Mouse (Mus musculus) kidney, adult 2 months (tissue): Measurements from ENCODE around the gene Rag2. TPM values are rescaled to one million over a fixed set of nuclear protein-coding genes. Genes with fewer than 3 reads are reported as not detected.

Experiments used
- DNase-seq: peaks from one replicate; pipeline ENCODE4 v3.0.0; 2021
- H3K27ac ChIP-seq: fragments of 200-500 bp; 2 replicates; pipeline ENCODE4 v1.5.1; 2012; ENCODE audit warnings: low read depth, low read length, control low read depth, inconsistent platforms; ENCODE audit not compliant: insufficient read depth
- H3K27me3 ChIP-seq: fragments of 200-500 bp; replicated peaks from 2 replicates; pipeline ENCODE4 v1.6.1; 2012; ENCODE audit warnings: mild to moderate bottlenecking, moderate library complexity, low read length, inconsistent platforms; ENCODE audit not compliant: control insufficient read depth, insufficient read depth
- H3K36me3 ChIP-seq: fragments of 200-500 bp; 2 replicates; pipeline ENCODE4 v1.6.1; 2012; ENCODE audit warnings: mild to moderate bottlenecking, moderate library complexity, low read length, inconsistent platforms; ENCODE audit not compliant: control insufficient read depth, insufficient read depth
- H3K4me1 ChIP-seq: fragments of 200-500 bp; 2 replicates; pipeline ENCODE4 v1.6.1; 2011; ENCODE audit warnings: low read length; ENCODE audit not compliant: control insufficient read depth, insufficient read depth
- H3K4me3 ChIP-seq: fragments of 200-500 bp; 2 replicates; pipeline ENCODE4 v1.5.1; 2011; ENCODE audit warnings: mild to moderate bottlenecking, low read depth, low read length, control low read depth; ENCODE audit not compliant: insufficient read depth
- CTCF ChIP-seq: fragments of 200-500 bp; conservative IDR thresholded peaks from 2 replicates; pipeline ENCODE4 v1.5.1; 2011; ENCODE audit warnings: low read depth, mild to moderate bottlenecking, control low read depth, low read length, moderate library complexity, mixed read lengths; ENCODE audit not compliant: insufficient read depth, insufficient read length
- POLR2A ChIP-seq: fragments of 200-500 bp; IDR thresholded peaks from one replicate; pipeline ENCODE4 v1.6.1; 2011; ENCODE audit warnings: low read depth, low read length, control low read depth
- WGBS: fragments of 180-500 bp; shearing (Covaris S2); methylation state at CpG from one replicate; pipeline ENCODE4 v1.1.7; 2018; 5-methylcytosine and 5-hydroxymethylcytosine counted together
- polyA plus RNA-seq: library from polyadenylated mRNA; depleted of rRNA; stranded (reverse); fragments of >200 nt; gene quantifications from 2 replicates; pipeline ENCODE4 v1.2.3, GENCODE M21; 2012; rRNA removed

The Rag2 gene
- polyA plus RNA-seq, 1 experiment, result not detected

DNA sequence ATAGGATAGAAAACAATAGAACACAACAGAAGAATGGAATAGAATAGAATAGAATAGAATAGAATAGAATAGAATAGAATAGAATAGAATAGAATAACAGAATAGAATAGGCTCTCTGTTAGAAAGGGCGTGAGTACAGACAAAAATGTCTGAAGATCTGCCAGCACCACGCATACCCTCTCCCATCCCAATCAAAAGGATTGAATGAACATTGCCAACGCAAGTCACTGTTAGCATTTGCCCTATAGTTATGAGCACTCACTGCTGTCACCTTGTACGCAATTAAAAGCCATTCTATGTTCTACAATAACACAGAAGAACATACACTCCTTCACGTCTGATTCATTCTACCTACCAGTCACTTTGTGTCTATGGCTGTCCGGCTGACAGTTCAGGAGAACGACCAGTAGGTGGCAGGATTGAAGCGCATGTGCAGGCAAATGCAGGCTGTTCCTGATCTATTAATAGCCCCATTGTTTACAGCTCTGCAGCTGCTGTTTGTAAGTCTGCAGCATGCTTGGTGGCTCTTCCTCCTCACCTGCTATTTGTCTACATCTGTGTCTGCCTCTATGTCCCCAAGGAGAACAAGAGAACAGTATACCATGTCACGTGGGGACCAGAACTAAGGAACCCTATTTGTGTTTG is 40.7 kb downstream of the Rag2 start:
- Histone ChIP-seq H3K27me3 (no peaks in the 10 kb centered on the region), H3K4me1 (no peaks in the 10 kb centered on the region), H3K27ac (no peak overlapping the region), H3K4me3 (no peak overlapping the region), H3K36me3 (no peaks in the 10 kb centered on the region)
- peak; percentile 85 for DNase-seq
- 25% methylated on average over 9 of the region's 9 CpGs for WGBS
- TF ChIP-seq POLR2A (no peak), CTCF (peak; percentile 96)

DNA sequence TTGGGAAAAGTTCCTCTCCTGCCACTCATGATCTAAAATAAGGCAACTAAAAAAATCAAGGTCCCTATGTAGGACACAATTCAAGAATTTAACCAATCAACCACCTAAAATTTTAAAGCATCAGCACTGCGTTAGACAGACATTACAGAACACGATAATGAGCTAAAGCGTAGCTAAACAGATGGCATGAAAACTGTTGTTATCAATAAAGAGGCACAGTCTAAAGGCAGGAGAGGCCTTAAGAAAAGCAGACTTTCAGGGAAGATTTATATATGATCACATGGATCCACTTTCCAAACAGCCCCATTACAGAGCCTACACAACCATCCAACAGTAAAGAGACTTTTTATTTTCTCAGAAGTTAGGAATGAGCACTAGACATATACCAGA is 41.2 kb downstream of the Rag2 start:
- no peaks in the 10 kb centered on the region for H3K4me1 ChIP-seq
- H3K27ac ChIP-seq, result no peak overlapping the region
- DNase-seq, result no peak
- H3K4me3 ChIP-seq, result no peak overlapping the region
- TF ChIP-seq POLR2A, result no peak
- no peak for TF ChIP-seq CTCF
- WGBS, result 88% methylated on average over 3 of the region's 3 CpGs
- no peaks in the 10 kb centered on the region for H3K36me3 ChIP-seq
- no peaks in the 10 kb centered on the region for H3K27me3 ChIP-seq

DNA sequence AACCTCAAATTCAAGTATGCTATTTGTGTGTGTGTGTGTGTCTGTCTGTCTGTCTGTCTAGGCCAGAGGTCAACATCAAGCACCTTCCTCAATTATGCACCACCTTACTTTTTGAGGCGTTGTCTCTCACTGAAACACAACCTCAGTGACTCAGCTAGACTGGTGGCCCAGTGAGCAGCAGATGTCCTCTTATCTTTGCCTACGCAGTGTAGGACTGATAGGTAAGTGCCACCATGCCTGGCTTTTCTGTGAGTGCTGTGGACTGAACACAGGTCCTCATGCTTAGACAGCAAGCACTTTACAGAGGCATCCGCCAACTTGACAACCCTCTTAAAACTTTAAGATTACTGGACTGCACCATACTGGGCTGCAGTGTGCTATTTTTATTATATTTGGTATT is 44.2 kb downstream of the Rag2 start:
- H3K27ac ChIP-seq, result no peak overlapping the region
- H3K4me3 ChIP-seq, result no peak overlapping the region
- no peaks in the 10 kb centered on the region for H3K36me3 ChIP-seq
- TF ChIP-seq CTCF (no peak), POLR2A (no peak)
- 95% methylated on average over 3 of the region's 3 CpGs for WGBS
- no peaks in the 10 kb centered on the region for H3K27me3 ChIP-seq
- no peak for DNase-seq
- H3K4me1 ChIP-seq, result no peaks in the 10 kb centered on the region

DNA sequence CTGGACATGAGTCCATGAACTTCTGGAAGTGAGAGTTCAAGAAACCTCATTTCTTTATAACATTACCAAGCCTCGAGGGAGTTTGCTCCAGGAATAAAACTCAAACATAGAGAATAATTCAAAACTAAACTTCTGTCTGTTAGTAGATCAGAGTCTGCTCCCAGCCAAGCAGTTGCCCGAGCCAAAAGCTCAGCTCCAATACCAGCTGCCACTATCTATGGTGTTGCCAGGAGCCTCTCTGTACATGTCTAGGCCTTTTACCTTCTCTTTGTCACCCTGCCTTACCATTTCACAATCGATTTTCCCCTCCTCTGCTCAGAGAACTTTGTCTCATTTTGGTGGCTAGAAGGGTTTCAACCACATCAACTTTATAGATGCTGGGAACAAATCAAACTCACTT is 49.0 kb downstream of the Rag2 start:
- DNase-seq, result no peak
- no peak overlapping the region for H3K27ac ChIP-seq
- no peak overlapping the region for H3K4me3 ChIP-seq
- no peaks in the 10 kb centered on the region for H3K27me3 ChIP-seq
- peaks cover 2% of the 10 kb centered on the region; the same call in 1 of the 2 replicates for H3K4me1 ChIP-seq
- no peak for TF ChIP-seq POLR2A
- no peak for TF ChIP-seq CTCF
- 77% methylated on average over 3 of the region's 3 CpGs for WGBS
- H3K36me3 ChIP-seq, result no peaks in the 10 kb centered on the region

DNA sequence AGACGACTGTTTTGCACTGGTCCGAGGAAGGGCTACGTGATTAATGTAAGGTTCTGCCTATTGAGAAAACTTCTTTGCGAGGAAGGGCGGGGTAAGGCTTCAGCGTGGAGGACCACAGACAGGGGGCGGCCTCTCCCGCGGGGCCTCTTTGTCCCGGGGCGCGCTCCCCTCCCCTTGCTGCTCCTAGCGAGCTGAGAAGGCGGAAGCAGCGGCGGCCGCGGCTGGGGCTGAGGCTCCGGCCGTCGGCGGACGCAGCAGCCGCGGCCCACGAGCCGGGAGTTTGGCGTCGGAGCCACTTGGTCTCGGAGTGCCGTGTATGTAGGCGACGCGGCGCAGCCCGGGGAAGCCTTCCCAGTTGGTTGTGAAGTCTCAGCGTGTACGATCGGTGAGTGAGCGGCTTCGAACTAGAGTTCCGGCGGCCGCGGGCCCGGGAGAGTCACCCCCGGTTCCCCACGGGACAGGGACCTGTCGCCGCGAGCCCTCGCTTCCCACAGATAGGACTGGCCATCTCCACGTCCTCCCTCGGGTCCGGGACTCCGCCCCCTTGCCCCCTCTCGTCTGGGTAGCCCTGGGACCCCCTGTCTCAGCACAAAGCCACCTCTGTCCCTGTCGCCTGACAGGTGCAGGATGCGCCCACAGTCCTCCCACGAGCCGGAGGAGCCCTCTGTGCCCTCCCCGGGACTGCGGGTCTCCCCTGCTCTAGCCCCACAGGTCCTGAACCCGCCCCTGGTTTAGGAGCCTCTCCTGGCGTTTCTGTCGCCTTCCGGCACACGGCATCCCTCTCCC is 53.9 kb downstream of the Rag2 start, which contains the start of gene Traf6:
Gene Traf6 (plus strand): TSS at position 194 of the 786 bp plus-strand sequence.
- peak; percentile 90 for DNase-seq
- TF ChIP-seq CTCF (peak; percentile 68), POLR2A (peak; percentile 28)
- Histone ChIP-seq H3K36me3 (no peaks in the 10 kb centered on the region), H3K27me3 (no peaks in the 10 kb centered on the region), H3K4me3 (peak within 1 kb of the TSS; percentile 98), H3K4me1 (peaks cover 6% of the 10 kb centered on the region; the same call in 1 of the 2 replicates), H3K27ac (peak within 1 kb of the TSS; percentile 49; the same call in 1 of the 2 replicates)
- under 1% methylated on average over 68 of the region's 68 CpGs for WGBS

- 2% methylated on average over 15 of the region's 15 CpGs for WGBS
- no peak for TF ChIP-seq POLR2A
- TF ChIP-seq CTCF, result no peak
- peaks cover 6% of the 10 kb centered on the region; the same call in 1 of the 2 replicates for H3K4me1 ChIP-seq
- no peak for DNase-seq
- H3K4me3 ChIP-seq, result peak overlapping the region; percentile 98
- H3K36me3 ChIP-seq, result no peaks in the 10 kb centered on the region
- no peak overlapping the region for H3K27ac ChIP-seq
- H3K27me3 ChIP-seq, result no peaks in the 10 kb centered on the region
These were observed 54.8 kb downstream of the Rag2 start for GRCm38 (mm10) chr2:101679164-101679784.

Other genes with a start within 250 kb of the Rag2 start
- not detected in 2 replicates for gene Rag1, start 24.8 kb downstream of the Rag2 start, polyA plus RNA-seq
- gene B230118H07Rik, start 24.8 kb downstream of the Rag2 start, polyA plus RNA-seq, result 8.1 and 12.6 TPM in 2 replicates
- gene Traf6, start 53.7 kb downstream of the Rag2 start, polyA plus RNA-seq, result 10.6 and 10.8 TPM in 2 replicates